Mouse (Mus musculus) E14TG2a.4 (cell line): Measurements from ENCODE around the gene Mb21d2.

ENCODE experiments used
- CTCF ChIP-seq: conservative IDR thresholded peaks from 2 replicates; pipeline ENCODE4 v1.5.1; 2014; ENCODE audit warnings: low read length
- NANOG ChIP-seq: IDR thresholded peaks from 2 replicates; pipeline ENCODE4 v1.6.1; 2014; ENCODE audit warnings: borderline replicate concordance, low read length, mixed read lengths
- POU5F1 ChIP-seq: IDR thresholded peaks from 2 replicates; pipeline ENCODE4 v1.6.1; 2014; ENCODE audit warnings: low read length, borderline replicate concordance

GRCm38 (mm10) chr16:28928815-28929685 lies at the start of gene Mb21d2:
- TF ChIP-seq CTCF (no peak), NANOG (no peak), POU5F1 (no peak)
